Mouse (Mus musculus) WW6 (cell line): ENCODE data around the gene Pax8.

Experiments used
- DNase-seq: peaks from one replicate; pipeline ENCODE4 v3.0.0-alpha.2; 2013; ENCODE audit warnings: low read depth, low spot score

Gene Pax8

GRCm38 (mm10) chr2:24467156-24467555, 8.2 kb downstream of the Pax8 start:
- DNase-seq = no peak

GRCm38 (mm10) chr2:24460808-24461127, 14.6 kb downstream of the Pax8 start:
- DNase-seq = peak; percentile 40

- DNase-seq = no peak
These were observed 15.1 kb downstream of the Pax8 start for GRCm38 (mm10) chr2:24460112-24460807.

- DNase-seq = no peak
These were observed 18.6 kb downstream of the Pax8 start for GRCm38 (mm10) chr2:24456841-24457240.

GRCm38 (mm10) chr2:24455057-24455855, 20.1 kb downstream of the Pax8 start:
- DNase-seq = no peak

GRCm38 (mm10) chr2:24454429-24455011, 20.9 kb downstream of the Pax8 start:
- no peak for DNase-seq

GRCm38 (mm10) chr2:24453206-24453605, 22.2 kb downstream of the Pax8 start:
- no peak for DNase-seq

GRCm38 (mm10) chr2:24449111-24449510, 26.3 kb downstream of the Pax8 start:
- no peak for DNase-seq

- no peak for DNase-seq
These were observed 32.1 kb downstream of the Pax8 start for GRCm38 (mm10) chr2:24443256-24443790.

- no peak for DNase-seq
These were observed 33.0 kb downstream of the Pax8 start for GRCm38 (mm10) chr2:24442303-24442925.

- no peak for DNase-seq
These were observed 33.5 kb downstream of the Pax8 start for GRCm38 (mm10) chr2:24441899-24442298.

GRCm38 (mm10) chr2:24440056-24440455, 35.3 kb downstream of the Pax8 start:
- DNase-seq = no peak

- DNase-seq = no peak
These were observed 39.7 kb downstream of the Pax8 start for GRCm38 (mm10) chr2:24435699-24436098.

GRCm38 (mm10) chr2:24434670-24435069, 40.7 kb downstream of the Pax8 start:
- no peak for DNase-seq

GRCm38 (mm10) chr2:24429806-24430205, 45.6 kb downstream of the Pax8 start:
- no peak for DNase-seq

GRCm38 (mm10) chr2:24427866-24428675, 47.3 kb downstream of the Pax8 start:
- DNase-seq = no peak

GRCm38 (mm10) chr2:24425630-24426029, 49.8 kb downstream of the Pax8 start:
- DNase-seq = no peak

- no peak for DNase-seq
These were observed 52.6 kb downstream of the Pax8 start for GRCm38 (mm10) chr2:24422815-24423214.

- no peak for DNase-seq
These were observed 54.1 kb downstream of the Pax8 start for GRCm38 (mm10) chr2:24421211-24421863.

- DNase-seq = no peak
These were observed 57.8 kb downstream of the Pax8 start for GRCm38 (mm10) chr2:24417564-24417963.

GRCm38 (mm10) chr2:24417106-24417505, 58.3 kb downstream of the Pax8 start:
- DNase-seq = no peak
